Mouse (Mus musculus) left cerebral cortex, adult 11 months (tissue): ENCODE results near the gene Fgfr2.
"Not testable (repeated sequence)": the region's sequence is repeated elsewhere in the genome, so short reads cannot be mapped to it uniquely, and the experiment has no call there.

Experiments used
- DNase-seq: peaks from one replicate; pipeline ENCODE4 v3.0.0; 2022; ENCODE audit warnings: low spot score

Gene Fgfr2

DNA sequence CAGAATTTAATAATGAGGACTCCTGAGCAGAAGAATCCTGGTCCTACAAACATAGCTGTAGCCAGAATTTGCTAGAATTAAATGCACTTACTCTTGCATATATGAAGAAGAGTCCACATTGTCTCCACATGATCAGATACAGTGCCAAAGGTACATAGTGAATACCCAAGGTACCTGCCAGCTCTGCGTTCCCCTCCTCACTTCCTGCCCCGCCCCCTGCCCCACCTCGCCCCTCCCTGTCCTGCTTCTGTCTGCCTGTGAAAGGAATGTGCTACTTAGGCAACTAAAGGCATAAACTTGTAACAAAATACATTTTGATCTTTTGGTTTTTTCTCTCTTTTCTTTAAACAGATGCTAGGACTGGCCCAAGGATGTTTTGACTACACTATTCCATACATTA, 1686.1 kb downstream of the Fgfr2 start:
- DNase-seq = no peak

DNA sequence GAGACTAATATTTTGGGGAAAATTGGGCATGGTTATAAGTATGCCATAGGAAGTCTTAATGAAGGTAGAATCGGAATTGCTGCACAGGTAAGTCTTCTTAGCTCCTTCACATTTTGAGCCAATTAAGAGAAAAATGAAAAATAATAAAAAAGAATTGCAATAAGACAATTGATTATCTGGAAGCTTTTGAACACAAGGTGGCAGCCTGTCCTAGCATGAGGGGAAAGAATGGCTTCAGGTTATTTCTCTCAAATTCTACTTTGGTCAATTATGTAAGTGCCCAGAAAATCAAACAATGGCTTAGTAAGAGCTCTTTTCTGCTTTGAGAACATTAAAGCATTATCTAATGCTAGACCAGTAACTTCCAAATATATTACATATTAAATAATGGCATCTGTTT, 1688.9 kb downstream of the Fgfr2 start:
- DNase-seq = no peak

DNA sequence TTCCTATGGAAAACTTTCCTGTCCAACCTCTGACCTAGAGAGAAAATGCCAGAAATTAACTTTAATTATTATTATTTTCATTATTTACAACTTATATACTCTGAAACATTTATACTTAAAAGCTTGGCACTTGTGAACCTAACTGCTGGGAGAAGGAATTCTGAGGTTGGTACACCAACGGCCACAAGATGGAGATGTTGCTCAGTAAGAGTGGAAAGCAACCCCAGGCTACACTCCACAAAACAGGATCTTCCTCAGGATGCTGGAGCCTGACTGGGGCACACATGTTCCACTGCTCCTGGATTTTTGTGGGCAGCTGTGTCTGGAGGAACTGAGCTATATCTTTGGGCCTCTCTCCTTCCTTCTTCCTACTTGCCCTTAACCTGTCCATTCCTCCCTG, 1690.9 kb downstream of the Fgfr2 start:
- DNase-seq = no peak

DNA sequence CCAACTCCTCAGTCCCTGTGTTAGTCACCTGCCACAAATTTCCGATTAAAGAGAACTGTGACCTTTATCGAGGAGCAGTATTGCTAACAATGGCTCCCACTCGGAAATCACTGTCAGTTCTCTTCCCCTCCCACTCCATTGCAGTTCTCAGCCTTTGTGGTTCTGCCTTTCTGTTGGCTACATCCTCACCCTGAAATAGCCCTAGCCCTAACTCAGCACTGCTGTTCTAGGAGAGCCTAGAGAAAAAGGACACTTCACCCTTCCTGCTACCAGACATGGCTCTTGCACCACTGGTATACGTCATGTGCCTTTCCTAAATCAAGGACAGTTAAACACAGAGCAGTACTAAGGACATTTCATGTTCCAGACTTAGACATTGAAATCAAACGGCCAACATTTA, 1695.8 kb downstream of the Fgfr2 start:
- DNase-seq = no peak

DNA sequence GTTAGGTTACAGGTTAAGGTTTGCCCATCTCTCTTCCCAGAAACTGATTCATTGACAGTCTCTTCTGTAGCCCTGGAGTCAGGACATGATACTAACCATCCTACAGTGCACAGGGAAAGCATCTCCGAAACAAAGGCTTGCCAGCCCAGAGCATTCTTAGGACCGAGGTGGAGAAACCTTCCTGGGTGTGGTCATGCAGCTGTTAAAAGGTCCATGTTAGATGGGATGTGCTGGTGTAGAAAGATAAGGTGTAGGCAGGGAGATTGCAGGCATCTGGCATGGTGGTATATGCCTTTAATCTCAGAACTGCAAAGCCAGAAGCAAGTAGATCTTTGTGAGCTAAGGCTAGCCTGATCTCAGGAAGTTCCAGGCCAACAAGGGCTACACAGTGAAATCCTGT, 1698.2 kb downstream of the Fgfr2 start:
- DNase-seq = no peak

DNA sequence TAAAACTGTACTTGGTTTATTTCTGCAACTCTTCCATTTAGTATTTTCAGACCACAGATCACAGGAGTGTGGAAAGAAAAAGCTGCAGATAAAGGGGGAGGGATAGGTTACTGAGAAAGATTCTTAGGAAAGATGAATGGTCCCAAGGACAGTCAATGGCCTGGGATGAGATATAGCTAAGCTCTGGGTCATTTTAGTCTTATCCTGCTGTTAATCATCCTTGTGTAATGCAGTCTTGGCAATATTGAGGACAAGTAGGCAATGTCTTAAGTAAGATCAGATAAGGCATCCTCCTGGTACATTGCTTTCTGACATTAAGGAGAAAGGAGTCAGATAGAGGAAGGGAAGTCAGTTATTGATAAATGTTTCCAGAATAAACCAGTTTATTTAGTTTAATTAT, 1705.5 kb downstream of the Fgfr2 start:
- no peak for DNase-seq

DNA sequence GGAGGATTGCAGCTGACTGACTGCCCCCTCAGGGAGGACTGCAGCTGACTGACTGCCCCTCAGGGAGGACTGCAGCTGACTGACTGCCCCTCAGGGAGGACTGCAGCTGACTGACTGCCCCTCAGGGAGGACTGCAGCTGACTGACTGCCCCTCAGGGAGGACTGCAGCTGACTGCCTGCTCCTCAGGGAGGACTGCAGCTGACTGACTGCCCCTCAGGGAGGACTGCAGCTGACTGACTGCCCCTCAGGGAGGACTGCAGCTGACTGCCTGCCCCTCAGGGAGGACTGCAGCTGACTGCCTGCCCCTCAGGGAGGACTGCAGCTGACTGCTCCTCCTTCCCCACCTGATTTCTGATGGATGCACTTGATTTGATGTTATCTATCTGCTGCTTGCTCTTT, 1706.4 kb downstream of the Fgfr2 start:
- DNase-seq = not testable (repeated sequence)

DNA sequence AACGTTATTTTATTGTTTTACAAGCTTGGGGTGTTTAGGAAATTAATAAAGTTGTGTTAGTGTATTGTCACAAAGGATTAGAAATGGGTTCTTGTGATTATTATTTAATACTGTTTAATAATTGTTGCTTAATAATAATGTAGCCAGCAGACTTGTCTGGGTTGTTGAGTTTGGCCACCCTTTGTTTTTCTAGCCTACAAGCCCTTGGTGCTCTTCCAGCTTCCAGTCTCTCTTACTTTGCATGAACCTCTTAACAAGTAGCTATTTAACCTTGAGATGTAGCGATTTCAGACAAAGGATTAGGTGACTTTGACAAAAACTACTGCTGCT, 1711.2 kb downstream of the Fgfr2 start:
- no peak for DNase-seq

DNA sequence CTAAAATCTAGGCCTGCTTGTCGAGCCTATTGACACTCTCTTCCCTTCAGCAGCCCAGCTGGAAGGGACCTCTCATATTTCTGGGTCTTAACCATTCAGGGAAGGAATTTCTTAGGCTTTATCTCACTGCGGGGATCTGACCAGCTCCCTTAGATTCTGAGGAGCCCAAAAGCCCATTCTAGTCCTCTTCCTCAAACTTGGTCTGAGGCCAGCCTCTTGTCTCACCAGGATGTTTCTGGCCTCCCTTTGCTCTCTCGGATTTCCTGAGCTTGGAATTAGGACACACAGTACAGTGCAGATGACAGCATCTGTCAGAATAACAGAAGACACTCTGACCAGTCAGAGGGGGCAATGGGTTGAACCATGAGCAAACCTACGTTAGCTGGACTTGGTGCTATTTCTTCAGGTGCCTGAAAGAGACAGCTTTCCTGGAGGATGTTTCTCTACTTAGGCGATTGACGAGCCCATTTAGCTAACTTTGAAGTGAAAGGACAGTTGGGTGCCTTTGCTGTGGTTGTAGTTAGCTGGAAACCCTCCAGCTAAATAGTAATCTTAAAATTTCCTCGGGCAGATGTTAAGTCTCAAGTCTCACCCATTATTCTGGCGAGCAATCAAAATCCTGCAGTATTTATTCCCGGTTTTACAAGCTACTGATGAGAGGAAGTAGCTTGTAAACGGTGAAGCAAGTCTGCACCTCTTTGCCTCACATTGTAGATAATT, 1711.8 kb downstream of the Fgfr2 start:
- no peak for DNase-seq

DNA sequence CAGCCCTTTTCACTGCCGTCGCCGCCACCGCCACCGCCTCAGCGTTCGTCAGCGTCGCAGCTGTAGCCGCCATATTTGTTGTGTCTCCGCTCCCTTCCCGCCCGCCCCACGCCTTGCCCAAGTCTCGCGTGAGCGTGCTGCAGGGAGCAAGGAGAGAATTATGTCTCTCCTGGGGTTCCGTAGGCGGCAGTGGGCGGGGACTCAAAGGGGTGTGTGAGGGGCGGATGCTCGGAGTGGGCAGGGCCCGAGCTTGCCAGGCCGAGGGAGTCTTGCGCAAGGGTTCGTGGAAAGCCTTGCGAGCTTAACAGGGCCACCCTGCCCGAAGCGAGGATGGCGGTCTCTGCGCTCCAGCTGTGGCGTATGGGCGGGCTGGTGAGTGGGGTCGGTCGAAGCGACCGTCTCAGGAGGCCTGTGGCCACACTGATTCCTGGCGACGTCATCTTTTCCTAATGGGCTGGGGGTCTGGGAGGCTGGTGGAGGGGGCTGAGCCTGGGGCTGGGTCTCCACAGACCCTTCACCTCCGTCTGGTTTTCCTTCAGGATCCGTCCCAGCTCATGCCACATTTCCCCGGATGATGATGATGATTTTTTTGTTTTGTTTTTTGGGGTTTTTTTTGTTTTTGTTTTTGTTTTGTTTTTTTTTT, 1712.6 kb downstream of the Fgfr2 start, which contains the start of the genes Ikzf5 and Acadsb:
TSS of gene Ikzf5 (minus strand) at position 106 of the 643 bp plus-strand sequence.
TSS of gene Acadsb (plus strand) at position 186 of the 643 bp plus-strand sequence.
- DNase-seq = peak; percentile 97

DNA sequence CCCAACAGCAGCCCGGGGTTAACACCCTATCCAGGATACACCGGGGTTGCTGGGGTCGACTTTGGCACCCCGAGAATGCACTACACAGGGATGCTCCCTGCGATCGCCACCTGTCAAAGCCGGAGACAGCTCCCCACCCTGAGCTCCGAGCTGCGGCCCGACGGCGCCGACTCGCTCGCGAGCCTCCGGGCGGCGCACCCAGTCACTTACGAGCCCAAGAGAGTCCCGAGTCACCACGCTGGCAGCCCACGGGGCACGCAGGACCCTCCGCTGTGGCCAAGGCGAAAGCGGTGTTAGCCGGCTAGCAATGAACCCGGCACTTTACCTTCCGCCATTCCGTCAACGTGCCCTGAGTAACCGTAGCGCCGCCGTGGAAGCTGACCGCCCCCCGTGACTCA, 1713.2 kb downstream of the Fgfr2 start:
- DNase-seq = peak; percentile 21

DNA sequence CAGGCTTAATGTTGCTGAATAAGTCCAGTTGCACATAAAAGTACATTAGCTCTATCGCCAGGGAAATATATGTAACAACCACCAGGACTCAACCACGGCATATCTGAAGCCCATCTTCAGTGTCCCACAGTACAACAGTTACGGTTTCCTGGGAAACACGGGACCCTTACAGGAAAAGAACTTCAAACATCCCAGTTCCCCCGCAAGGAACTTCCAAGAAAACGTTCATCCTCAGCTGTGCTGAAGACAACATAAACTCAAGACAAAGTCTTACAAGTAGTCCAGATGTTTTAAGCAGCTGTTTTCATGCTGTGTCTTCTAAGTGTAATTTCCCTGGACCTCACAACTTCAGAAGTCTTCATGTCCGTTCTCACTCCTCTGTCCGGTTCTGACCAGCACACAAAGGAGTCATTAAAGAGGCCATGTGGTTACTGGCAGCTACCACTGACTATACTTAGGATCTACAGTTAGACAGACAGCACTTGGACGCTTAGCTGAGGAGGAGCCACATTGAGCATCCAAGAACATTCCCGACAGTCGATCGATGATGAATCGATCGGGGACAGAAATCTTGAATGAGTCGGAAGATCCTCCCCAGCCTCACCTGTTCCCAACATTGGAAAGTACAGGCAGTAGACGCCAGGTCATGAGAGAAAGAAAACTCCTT, 1713.7 kb downstream of the Fgfr2 start:
- no peak for DNase-seq

DNA sequence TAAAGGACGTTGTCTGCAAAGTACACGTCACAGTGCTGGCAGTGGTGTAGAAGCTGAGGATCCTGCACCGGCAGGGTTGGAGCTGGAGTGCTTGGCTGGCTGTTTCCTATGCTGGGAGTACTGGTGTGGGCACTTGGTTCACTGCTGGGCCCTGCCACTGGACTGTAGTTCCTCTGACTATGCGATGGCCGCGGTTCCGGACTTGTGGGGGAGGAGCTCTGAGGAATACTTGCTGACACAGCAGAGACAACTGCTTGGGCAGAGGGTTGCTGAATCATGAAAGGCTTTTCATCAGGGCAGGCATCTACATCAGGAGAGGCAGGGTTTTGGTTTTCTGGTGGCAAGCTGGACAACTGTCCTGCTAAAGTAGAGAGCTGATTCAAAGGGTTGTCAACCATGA, 1731.4 kb downstream of the Fgfr2 start:
- not testable (repeated sequence) for DNase-seq

DNA sequence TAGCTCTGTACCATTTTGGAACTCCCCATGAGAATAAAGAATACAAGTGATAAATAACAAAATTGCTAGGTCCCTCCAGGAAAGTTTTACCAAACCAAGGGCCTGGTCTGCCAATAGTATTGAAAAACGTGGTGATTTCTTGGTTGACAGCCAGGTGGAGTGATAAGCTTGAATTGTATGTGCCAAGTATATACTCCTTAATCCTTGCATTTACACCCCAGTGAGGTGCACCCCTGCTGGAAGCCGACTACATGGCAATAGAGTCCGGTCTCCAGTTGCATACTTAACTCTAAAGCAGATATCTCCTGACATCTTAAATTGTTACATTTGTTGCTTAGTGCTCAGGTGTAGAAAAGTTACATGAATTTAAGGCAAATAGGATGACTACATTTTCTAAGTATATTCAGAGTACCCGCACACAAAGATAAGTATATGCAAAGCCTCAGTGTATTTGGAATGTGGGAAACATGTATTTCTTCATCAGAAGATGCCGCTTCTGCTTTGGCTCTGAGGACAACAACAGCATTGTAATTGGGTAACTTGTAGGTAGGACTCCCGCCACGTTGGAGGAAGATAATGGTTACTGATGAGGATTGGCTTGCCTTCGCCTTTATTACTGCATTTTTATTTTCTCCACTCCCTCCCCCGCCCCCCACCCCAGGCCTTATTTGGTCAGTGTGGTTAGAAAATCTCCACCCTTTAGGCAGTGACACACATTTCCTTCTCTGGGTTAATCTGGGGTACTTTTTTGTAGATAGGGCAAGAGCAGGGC, 1751.1 kb downstream of the Fgfr2 start:
- no peak for DNase-seq

DNA sequence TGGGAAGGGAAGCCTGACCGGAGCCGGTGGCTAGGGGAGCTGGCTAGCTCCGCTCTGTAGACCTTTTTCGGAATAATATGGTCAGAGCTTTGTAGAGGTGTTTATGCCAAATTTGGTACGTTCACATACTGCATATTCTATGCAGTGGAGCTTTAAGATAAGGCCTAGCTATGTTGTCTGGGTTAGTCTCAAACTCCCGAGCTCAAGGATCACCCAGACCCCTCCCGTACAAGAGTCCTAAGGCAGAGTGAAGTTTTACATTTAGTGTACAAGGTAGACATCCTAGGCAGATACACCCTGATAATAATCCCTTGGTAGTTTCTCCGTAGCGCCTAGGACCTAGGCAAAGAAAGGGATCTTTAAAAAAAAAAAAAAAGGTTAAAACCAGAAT, 1751.7 kb downstream of the Fgfr2 start:
- no peak for DNase-seq

DNA sequence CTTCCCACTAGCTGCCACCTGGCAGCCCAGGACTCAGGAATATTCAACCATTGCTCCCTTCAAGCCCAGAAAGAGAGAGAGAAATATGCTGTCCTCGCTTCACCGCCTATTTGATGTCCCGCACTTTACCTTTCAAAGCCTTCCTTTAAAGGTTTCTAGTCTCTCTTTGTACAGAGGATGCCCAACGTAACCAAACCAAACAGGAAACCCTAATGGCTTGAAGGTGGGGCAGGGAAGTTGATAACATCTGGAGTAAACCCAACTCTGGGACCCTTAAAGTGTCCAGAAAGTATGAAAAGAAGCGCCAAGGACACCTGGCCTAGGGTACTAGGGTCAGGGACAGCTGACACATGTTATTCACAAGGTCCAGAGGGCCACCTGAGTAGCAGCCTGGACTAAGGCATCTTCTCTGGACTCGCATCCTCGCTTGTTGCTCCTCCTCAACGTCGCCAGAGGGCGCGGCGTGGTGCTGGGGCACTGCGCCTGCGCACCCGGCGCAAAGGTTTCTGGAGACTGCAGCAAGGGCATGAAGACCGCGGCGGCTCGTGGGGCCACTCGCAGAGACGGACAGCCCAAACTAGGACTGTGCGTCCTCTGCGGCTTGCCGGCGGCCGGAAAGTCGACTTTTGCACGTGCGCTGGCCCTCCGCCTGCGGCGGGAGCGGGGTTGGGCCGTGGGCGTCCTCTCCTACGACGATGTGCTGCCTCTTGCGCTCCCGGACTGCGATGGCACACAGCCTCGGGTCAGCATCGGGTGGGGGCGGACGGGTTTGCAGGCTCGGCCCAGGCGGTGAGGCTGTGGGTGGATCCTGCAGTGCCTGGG, 1752.3 kb downstream of the Fgfr2 start, which contains the start of gene Pstk:
TSS of gene Pstk (plus strand) at position 494 of the 822 bp plus-strand sequence.
- peak; percentile 83 for DNase-seq

DNA sequence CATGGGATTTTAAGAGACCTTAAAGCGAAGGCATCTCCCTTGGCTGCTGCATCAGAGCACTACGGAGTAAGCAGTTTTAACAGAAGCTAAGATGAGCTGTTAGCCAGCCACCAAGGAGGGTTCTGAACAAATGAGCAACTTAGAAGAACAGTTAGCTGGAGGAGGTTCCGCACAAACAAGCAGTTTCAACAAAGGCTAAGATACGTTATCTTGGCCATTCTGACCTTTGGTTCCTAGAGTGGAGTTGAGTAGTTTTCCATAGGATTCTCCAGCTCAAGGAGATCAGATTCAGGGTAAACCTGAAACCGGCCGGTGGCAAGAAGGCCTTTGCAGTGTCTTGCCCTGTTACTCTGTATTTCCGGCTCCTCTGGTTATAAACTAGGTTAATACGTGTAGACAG, 1759.0 kb downstream of the Fgfr2 start:
- DNase-seq = no peak

DNA sequence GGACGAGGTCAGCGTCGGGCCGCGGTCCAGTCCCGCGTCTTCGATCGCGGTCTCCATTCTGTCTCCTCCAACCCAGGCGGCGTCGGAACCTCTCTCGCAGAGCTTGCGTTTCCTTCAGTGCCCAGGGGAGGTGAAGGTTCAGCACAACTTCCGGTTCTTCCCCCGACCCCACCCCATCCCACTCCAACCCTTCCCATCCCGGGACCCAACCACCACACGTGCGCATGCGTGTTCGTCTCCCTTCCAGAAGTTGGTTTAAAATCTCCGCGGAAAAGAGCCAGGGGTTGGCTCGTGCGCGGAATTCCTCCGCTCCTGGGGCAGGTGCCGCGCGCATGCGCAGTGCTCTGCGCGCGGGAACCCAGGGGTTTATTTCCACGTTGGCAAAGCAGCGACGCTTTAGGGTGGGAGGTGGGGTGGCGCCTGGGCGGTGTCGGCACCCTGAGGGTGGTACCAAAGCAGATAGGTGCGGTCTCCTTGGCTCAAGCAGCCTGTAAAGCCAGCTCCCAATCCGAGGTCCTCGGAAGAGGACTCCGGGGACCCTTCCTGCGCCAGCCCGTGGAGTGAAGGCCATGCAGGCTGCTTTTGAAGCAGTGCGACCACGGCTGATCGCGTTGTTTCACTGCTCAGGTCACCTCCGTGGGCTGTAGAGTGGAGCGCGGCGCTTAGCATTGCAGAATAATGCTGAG, 1760.4 kb downstream of the Fgfr2 start, which contains the start of gene 2310057M21Rik:
TSS of gene 2310057M21Rik (minus strand) at position 145 of the 686 bp plus-strand sequence.
- peak; percentile 91 for DNase-seq

DNA sequence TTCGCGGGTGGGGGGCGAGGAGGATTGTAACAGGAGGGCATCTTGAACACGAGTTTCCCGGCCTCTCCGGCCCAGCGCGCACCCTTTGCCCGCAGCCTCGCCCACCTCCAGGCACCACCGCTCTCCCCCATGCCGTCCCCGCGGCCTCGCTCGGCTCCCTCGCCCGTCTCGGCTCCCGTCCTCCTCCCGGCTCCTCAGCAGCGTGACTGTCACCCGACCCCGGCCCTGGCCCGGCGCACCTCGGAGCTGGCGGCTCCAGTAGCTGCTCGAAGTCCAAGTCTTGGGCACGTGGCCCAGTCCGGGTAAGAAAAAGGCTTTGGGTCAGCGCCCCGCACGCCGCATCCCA, 1760.9 kb downstream of the Fgfr2 start:
- DNase-seq = no peak

DNA sequence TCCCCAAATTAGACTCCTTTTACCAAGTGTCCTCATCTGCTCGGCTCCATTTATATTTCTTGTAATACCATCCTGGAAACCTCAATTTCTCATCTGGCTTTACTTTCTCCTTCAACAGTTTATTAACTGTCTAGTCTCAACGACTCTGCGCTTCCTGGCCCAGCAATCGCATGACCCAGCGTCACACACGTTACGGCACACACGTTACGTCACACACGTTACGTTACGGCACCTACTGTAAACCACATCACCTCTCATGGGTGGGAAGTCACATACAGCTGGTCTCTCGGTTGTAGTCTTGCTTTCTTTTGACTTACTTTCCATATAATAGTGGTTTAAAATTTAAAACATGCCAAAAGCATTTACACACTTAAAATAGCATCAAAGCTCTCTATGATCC, 1767.0 kb downstream of the Fgfr2 start:
- no peak for DNase-seq
